Mouse (Mus musculus) lung, adult 18-20 months (tissue): Measurements from ENCODE around the gene Ang5.
"Not testable (repeated sequence)": the region's sequence is repeated elsewhere in the genome, so short reads cannot be mapped to it uniquely, and the experiment has no call there.

Experiments used
- DNase-seq, 2 experiments: peaks; one replicate each; pipeline ENCODE4 v3.0.0; 2022; ENCODE audit warnings: mixed read lengths in 2 of 2

The Ang5 gene

GRCm38 (mm10) chr14:43956769-43957168, at the start of gene Ang5:
Gene Ang5 (plus strand): TSS chr14:43957069.
- DNase-seq, result not testable (repeated sequence)

- peak; percentile 8 for DNase-seq
Observed at GRCm38 (mm10) chr14:43918214-43918613, 38.7 kb upstream of the Ang5 start.

GRCm38 (mm10) chr14:43923459-43923858, 33.4 kb upstream of the Ang5 start, which contains the start of gene Ear10:
Gene Ear10 (minus strand): TSS chr14:43923559.
- DNase-seq, result not testable (repeated sequence)

- peak; percentile 22 to 44 for DNase-seq
Observed at GRCm38 (mm10) chr14:43924688-43925403, 32.0 kb upstream of the Ang5 start, which contains the start of gene Gm8113. Gene Gm8113 (plus strand): TSS chr14:43925390.

- DNase-seq, result not testable (repeated sequence)
Observed at GRCm38 (mm10) chr14:43925404-43925950, 31.4 kb upstream of the Ang5 start.

- peak; percentile 5 to 7 for DNase-seq
Observed at GRCm38 (mm10) chr14:43932991-43933390, 23.9 kb upstream of the Ang5 start.

GRCm38 (mm10) chr14:43933399-43933798, 23.5 kb upstream of the Ang5 start:
- not testable (repeated sequence) for DNase-seq

GRCm38 (mm10) chr14:43953382-43953781, 3.5 kb upstream of the Ang5 start:
- DNase-seq, result not testable (repeated sequence)

GRCm38 (mm10) chr14:43955074-43955473, 1.8 kb upstream of the Ang5 start:
- DNase-seq, result not testable (repeated sequence)

GRCm38 (mm10) chr14:43983454-43983853, 26.6 kb downstream of the Ang5 start:
- no peak for DNase-seq

- peak; percentile 24 to 46 for DNase-seq
Observed at GRCm38 (mm10) chr14:43983897-43984296, 27.0 kb downstream of the Ang5 start.

- no peak for DNase-seq
Observed at GRCm38 (mm10) chr14:43986147-43986546, 29.3 kb downstream of the Ang5 start.

GRCm38 (mm10) chr14:43987404-43987803, 30.5 kb downstream of the Ang5 start:
- peak; percentile 55 for DNase-seq

GRCm38 (mm10) chr14:43998455-43999000, 41.7 kb downstream of the Ang5 start:
- DNase-seq, result peak; percentile 4 to 8

GRCm38 (mm10) chr14:44001600-44001999, 44.7 kb downstream of the Ang5 start:
- no peak for DNase-seq

- DNase-seq, result no peak
Observed at GRCm38 (mm10) chr14:44002169-44002568, 45.3 kb downstream of the Ang5 start, which contains the start of gene Ang6. Gene Ang6 (minus strand): TSS chr14:44002269.

GRCm38 (mm10) chr14:44008021-44008420, 51.2 kb downstream of the Ang5 start:
- DNase-seq, result not testable (repeated sequence)

- not testable (repeated sequence) for DNase-seq
Observed at GRCm38 (mm10) chr14:44009686-44010085, 52.8 kb downstream of the Ang5 start.
